Mouse (Mus musculus) midbrain, embryonic 13.5 days (tissue): ENCODE results near the gene Cog6. TPM values are rescaled to one million over a fixed set of nuclear protein-coding genes. Genes with fewer than 3 reads are reported as not detected.

Experiments
- ATAC-seq: fragments of 200-750 bp; cut with Nextera tagmentation; 2 replicates; pipeline ENCODE4 v1.8.0; 2017; ENCODE audit warnings: mild to moderate bottlenecking, moderate TSS enrichment, moderate library complexity
- H3K27ac ChIP-seq: fragments of 300-500 bp; sonication (generic); 2 replicates; pipeline ENCODE4 v1.5.1; 2015; ENCODE audit warnings: inconsistent platforms, mild to moderate bottlenecking, moderate library complexity
- H3K27me3 ChIP-seq: fragments of 300-500 bp; sonication (generic); 2 replicates; pipeline ENCODE4 v1.6.1; 2015; ENCODE audit warnings: mild to moderate bottlenecking, inconsistent platforms
- H3K36me3 ChIP-seq: fragments of 300-500 bp; sonication (generic); 2 replicates; pipeline ENCODE4 v1.6.1; 2015; ENCODE audit warnings: mild to moderate bottlenecking, inconsistent platforms
- H3K4me1 ChIP-seq: fragments of 300-500 bp; sonication (generic); replicated peaks from 2 replicates; pipeline ENCODE4 v1.6.1; 2015; ENCODE audit warnings: inconsistent platforms
- H3K4me2 ChIP-seq: fragments of 300-500 bp; sonication (generic); replicated peaks from 2 replicates; pipeline ENCODE4 v1.6.1; 2015; ENCODE audit warnings: moderate library complexity, mild to moderate bottlenecking, inconsistent platforms
- H3K4me3 ChIP-seq: fragments of 300-500 bp; sonication (generic); replicated peaks from 2 replicates; pipeline ENCODE4 v1.5.1; 2015; ENCODE audit warnings: mild to moderate bottlenecking, inconsistent platforms
- H3K9ac ChIP-seq: fragments of 300-500 bp; sonication (generic); replicated peaks from 2 replicates; pipeline ENCODE4 v1.6.1; 2015; ENCODE audit warnings: mild to moderate bottlenecking, inconsistent platforms
- H3K9me3 ChIP-seq: fragments of 300-500 bp; sonication (generic); 2 replicates; pipeline ENCODE4 v1.6.1; 2016; ENCODE audit warnings: mild to moderate bottlenecking, inconsistent platforms
- WGBS: fragments of 180-500 bp; shearing (Covaris S2); methylation state at CpG from one replicate; pipeline ENCODE4 v1.1.7; 2015; 5-methylcytosine and 5-hydroxymethylcytosine counted together
- polyA plus RNA-seq: library from polyadenylated mRNA; unstranded; fragments of >200 nt; fragmentation: Nextera tagmentation; extraction: Ambion mirVana; gene quantifications from 2 replicates; pipeline ENCODE4 v1.2.1, GENCODE M21; 2015

Cog6 gene
- polyA plus RNA-seq, 1 experiment from 2014 or later: 59.9 TPM

DNA sequence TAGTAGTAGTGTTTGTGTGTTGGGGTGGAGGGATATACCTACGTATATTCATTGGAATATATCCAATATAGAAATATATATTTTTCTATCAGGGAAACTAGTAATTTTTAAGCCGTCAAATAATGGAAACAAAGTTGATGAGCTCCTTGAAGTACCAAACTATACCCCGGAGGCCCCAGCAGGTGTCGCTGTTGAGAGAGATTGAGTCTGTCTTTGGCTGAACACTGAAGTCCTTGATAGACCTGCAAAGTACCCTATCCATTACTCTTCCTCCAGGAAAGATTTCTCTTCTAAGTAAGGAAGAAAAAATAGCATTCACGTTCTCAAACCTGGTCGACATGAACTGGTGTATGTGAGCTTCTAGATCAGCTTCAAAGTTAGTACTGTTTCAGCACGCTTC is 12.0 kb upstream of the Cog6 start:
- Histone ChIP-seq H3K4me1 (no peaks in the 10 kb centered on the region), H3K9ac (no peak overlapping the region), H3K9me3 (no peaks in the 10 kb centered on the region), H3K4me3 (no peak overlapping the region), H3K27ac (no peak overlapping the region), H3K36me3 (no peaks in the 10 kb centered on the region), H3K27me3 (0 out of 2 replicates have a peak, but pooled peaks cover 5% of the 10 kb centered on the region), H3K4me2 (no peak overlapping the region)
- WGBS: 22% methylated on average over 7 of the region's 7 CpGs
- no peak for ATAC-seq

- H3K9ac ChIP-seq: no peak overlapping the region
- H3K4me1 ChIP-seq: no peaks in the 10 kb centered on the region
- no peaks in the 10 kb centered on the region for H3K9me3 ChIP-seq
- H3K4me2 ChIP-seq: no peak overlapping the region
- H3K27ac ChIP-seq: no peak overlapping the region
- no peak overlapping the region for H3K4me3 ChIP-seq
- 89% methylated on average over 4 of the region's 4 CpGs for WGBS
- no peaks in the 10 kb centered on the region for H3K36me3 ChIP-seq
- no peak for ATAC-seq
- no peaks in the 10 kb centered on the region for H3K27me3 ChIP-seq
Measured at GRCm38 (mm10) chr3:53027333-53027732, 10.3 kb upstream of the Cog6 start.

GRCm38 (mm10) chr3:53007411-53007810 is 9.6 kb downstream of the Cog6 start:
- Histone ChIP-seq H3K27ac (no peak overlapping the region), H3K9ac (no peak overlapping the region), H3K4me3 (no peak overlapping the region), H3K27me3 (no peaks in the 10 kb centered on the region), H3K9me3 (no peaks in the 10 kb centered on the region), H3K36me3 (peaks cover 60% of the 10 kb centered on the region), H3K4me1 (no peaks in the 10 kb centered on the region), H3K4me2 (no peak overlapping the region)
- 91% methylated on average over 8 of the region's 8 CpGs for WGBS
- no peak for ATAC-seq

DNA sequence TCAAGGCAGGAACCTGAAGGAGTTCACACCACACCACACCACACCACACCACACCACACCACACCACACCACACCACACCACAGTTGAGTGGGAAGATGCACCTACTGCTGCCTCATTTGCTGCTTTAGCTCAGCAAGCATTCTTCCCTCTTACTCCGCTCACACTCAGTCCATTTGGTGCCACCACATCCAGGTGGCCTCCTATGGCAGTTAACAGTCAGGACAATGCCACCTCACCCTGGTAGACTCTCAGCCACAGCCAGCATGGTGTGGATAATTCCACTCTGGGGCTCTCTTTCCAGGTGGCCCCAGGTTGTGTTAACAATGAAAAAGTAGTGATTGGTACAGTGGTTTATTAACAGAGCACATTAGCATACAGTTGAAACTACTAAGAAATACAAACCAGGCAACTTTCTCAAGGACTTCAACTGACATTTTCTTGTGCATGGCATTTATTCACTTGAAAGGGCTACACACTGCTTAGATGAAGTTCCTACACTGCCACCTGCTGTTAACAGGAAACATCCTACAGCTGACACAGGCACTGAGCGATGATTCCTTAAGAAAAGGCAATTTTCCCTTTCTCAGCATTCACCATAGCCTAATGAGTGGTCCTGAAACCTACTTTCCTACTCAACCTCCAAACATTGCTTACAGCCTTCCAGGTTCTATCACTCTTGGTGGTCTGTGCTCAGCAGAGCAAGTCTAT is 12.5 kb downstream of the Cog6 start:
- Histone ChIP-seq H3K9ac (no peak overlapping the region), H3K27me3 (no peaks in the 10 kb centered on the region), H3K27ac (no peak overlapping the region), H3K4me1 (no peaks in the 10 kb centered on the region), H3K9me3 (no peaks in the 10 kb centered on the region), H3K4me3 (no peak overlapping the region), H3K4me2 (no peak overlapping the region), H3K36me3 (peaks cover 69% of the 10 kb centered on the region)
- peak; percentile 62; the same call in 1 of the 2 replicates for ATAC-seq
- WGBS: 79% methylated on average over 2 of the region's 2 CpGs

- peaks cover 66% of the 10 kb centered on the region for H3K36me3 ChIP-seq
- no peaks in the 10 kb centered on the region for H3K27me3 ChIP-seq
- H3K4me3 ChIP-seq: no peak overlapping the region
- H3K9me3 ChIP-seq: no peaks in the 10 kb centered on the region
- no peaks in the 10 kb centered on the region for H3K4me1 ChIP-seq
- ATAC-seq: no peak
- 76% methylated on average over 6 of the region's 6 CpGs for WGBS
- H3K27ac ChIP-seq: no peak overlapping the region
- H3K4me2 ChIP-seq: no peak overlapping the region
- no peak overlapping the region for H3K9ac ChIP-seq
Measured at GRCm38 (mm10) chr3:53002076-53002475, 15.0 kb downstream of the Cog6 start.

- H3K9ac ChIP-seq: no peak overlapping the region
- H3K36me3 ChIP-seq: peaks cover 68% of the 10 kb centered on the region
- no peaks in the 10 kb centered on the region for H3K9me3 ChIP-seq
- 84% methylated on average over 3 of the region's 3 CpGs for WGBS
- H3K27ac ChIP-seq: no peak overlapping the region
- H3K27me3 ChIP-seq: no peaks in the 10 kb centered on the region
- H3K4me3 ChIP-seq: no peak overlapping the region
- no peak overlapping the region for H3K4me2 ChIP-seq
- no peaks in the 10 kb centered on the region for H3K4me1 ChIP-seq
- no peak for ATAC-seq
Measured at GRCm38 (mm10) chr3:52999996-53000395, 17.0 kb downstream of the Cog6 start.

DNA sequence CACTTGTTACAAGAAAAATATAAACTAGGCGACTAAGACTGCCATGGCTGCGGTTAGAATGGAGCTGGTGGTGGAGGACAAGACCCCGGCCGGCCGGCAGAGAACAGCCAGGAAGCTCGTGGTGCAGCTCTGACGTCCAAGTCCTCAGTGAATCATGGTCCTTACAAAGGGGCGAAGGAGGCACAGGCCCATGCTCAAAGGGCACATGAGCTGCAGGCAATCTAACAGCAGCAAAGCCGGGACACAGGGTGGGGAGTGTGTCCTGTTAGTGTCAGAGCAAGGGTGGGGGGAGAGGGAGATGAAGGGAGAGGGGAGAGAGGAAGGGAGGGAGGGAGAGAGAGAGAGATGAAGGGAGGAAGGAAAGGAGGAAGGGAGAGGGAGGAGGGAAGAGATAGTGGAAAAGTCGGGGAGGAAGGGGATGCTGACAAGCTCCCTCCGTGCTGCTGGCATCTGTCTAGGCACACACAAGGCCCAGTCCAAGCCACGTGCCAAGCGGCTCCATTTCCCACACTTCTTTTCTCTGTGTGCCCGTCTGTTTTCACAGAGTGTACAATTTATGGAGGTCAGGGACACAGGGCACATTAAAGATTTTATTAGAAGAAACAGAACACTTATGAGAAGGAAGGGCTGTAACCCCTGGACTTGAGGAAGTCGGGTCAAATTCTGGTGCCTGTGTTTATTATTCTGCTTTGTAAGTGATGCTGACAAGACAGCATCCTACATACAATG is 17.9 kb downstream of the Cog6 start:
- WGBS: 85% methylated on average over 15 of the region's 15 CpGs
- ATAC-seq: no peak
- no peak overlapping the region for H3K27ac ChIP-seq
- H3K9ac ChIP-seq: no peak overlapping the region
- H3K27me3 ChIP-seq: no peaks in the 10 kb centered on the region
- H3K4me2 ChIP-seq: no peak overlapping the region
- no peak overlapping the region for H3K4me3 ChIP-seq
- no peaks in the 10 kb centered on the region for H3K9me3 ChIP-seq
- H3K36me3 ChIP-seq: peaks cover 66% of the 10 kb centered on the region
- no peaks in the 10 kb centered on the region for H3K4me1 ChIP-seq

- WGBS: 88% methylated on average over 1 of the region's 1 CpGs
Measured at GRCm38 (mm10) chr3:52997381-52997780, 19.7 kb downstream of the Cog6 start.

DNA sequence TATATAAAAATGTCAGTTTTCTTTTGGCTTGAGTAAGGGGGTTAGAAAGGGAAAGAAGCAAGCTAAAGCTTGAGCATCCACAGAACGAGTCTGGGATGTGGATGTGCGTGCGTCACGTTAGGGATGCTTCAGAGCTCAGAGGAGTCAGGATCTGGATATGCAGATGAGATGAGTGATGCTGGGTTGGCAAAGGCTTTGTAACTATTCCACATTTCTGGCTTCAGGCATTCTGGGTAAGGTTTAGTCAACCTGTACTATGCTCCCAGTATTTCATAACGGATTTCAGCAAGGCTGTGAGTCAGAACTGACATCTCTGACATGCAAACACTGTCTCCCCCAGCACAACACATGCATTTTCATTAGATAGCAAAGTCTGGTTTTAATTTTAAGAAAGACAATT is 20.4 kb downstream of the Cog6 start:
- Histone ChIP-seq H3K27me3 (no peaks in the 10 kb centered on the region), H3K9me3 (no peaks in the 10 kb centered on the region), H3K9ac (no peak overlapping the region), H3K4me3 (no peak overlapping the region), H3K4me2 (no peak overlapping the region), H3K36me3 (peaks cover 75% of the 10 kb centered on the region), H3K4me1 (no peaks in the 10 kb centered on the region), H3K27ac (no peak overlapping the region)
- WGBS: 91% methylated on average over 5 of the region's 5 CpGs
- no peak for ATAC-seq

More at GRCm38 (mm10) chr3:52997381-52997780, 19.7 kb downstream of the Cog6 start:
- no peak overlapping the region for H3K9ac ChIP-seq
- no peaks in the 10 kb centered on the region for H3K9me3 ChIP-seq
- no peak overlapping the region for H3K27ac ChIP-seq
- no peaks in the 10 kb centered on the region for H3K27me3 ChIP-seq
- H3K4me1 ChIP-seq: no peaks in the 10 kb centered on the region
- ATAC-seq: no peak
- no peak overlapping the region for H3K4me2 ChIP-seq
- H3K36me3 ChIP-seq: peaks cover 76% of the 10 kb centered on the region
- no peak overlapping the region for H3K4me3 ChIP-seq

- no peak for ATAC-seq
- Histone ChIP-seq H3K4me3 (no peak overlapping the region), H3K27me3 (no peaks in the 10 kb centered on the region), H3K9me3 (no peaks in the 10 kb centered on the region), H3K36me3 (peaks cover 75% of the 10 kb centered on the region), H3K4me1 (no peaks in the 10 kb centered on the region), H3K9ac (no peak overlapping the region), H3K4me2 (no peak overlapping the region), H3K27ac (no peak overlapping the region)
- 69% methylated on average over 5 of the region's 5 CpGs for WGBS
Measured at GRCm38 (mm10) chr3:52994666-52995065, 22.4 kb downstream of the Cog6 start.

DNA sequence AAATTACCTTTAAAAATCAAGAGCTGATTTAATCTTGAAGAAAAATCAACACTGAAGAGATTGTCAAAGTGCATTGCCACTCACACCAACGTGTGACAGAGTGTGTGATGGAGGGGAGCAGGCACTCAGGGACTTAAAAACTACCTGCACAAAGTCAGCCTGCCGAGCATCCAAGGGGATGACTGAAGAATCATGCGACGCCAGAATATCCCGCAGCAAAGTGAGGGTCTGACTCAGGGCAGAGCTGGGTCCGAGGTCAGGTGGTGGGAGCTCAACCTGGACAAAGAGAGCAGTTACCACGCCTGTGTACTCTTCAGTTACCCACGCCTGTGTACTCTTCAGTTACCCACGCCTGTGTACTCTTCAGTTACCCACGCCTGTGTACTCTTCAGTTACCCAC is 23.7 kb downstream of the Cog6 start:
- no peak overlapping the region for H3K9ac ChIP-seq
- no peaks in the 10 kb centered on the region for H3K27me3 ChIP-seq
- no peak overlapping the region for H3K4me2 ChIP-seq
- H3K27ac ChIP-seq: no peak overlapping the region
- H3K4me1 ChIP-seq: no peaks in the 10 kb centered on the region
- H3K9me3 ChIP-seq: no peaks in the 10 kb centered on the region
- H3K36me3 ChIP-seq: peaks cover 76% of the 10 kb centered on the region
- ATAC-seq: no peak
- H3K4me3 ChIP-seq: no peak overlapping the region
- 91% methylated on average over 10 of the region's 10 CpGs for WGBS

GRCm38 (mm10) chr3:52990041-52990737 is 26.8 kb downstream of the Cog6 start:
- Histone ChIP-seq H3K9me3 (no peaks in the 10 kb centered on the region), H3K27me3 (no peaks in the 10 kb centered on the region), H3K27ac (no peak overlapping the region), H3K4me1 (no peaks in the 10 kb centered on the region), H3K4me2 (no peak overlapping the region), H3K9ac (no peak overlapping the region), H3K4me3 (no peak overlapping the region), H3K36me3 (peaks cover 73% of the 10 kb centered on the region)
- no peak for ATAC-seq
- 74% methylated on average over 18 of the region's 18 CpGs for WGBS
